Mouse (Mus musculus) c-Kit-negative CD71-positive TER-119-positive erythroid progenitor cells, embryonic 14.5 days (primary cell): ENCODE results near the gene Olfr10.

Experiments used
- DNase-seq: peaks from one replicate; pipeline ENCODE4 v3.0.0-alpha.2; 2013; ENCODE audit warnings: low read depth, low spot score

Olfr10 gene

GRCm38 (mm10) chr11:49322442-49322841 lies 17.9 kb downstream of the Olfr10 start, which contains the start of gene Olfr1391:
Gene Olfr1391, plus strand, starts transcription at chr11:49322742.
- no peak for DNase-seq

GRCm38 (mm10) chr11:49326726-49327125 lies 22.2 kb downstream of the Olfr10 start:
- DNase-seq, result no peak

- DNase-seq, result no peak
Measured at GRCm38 (mm10) chr11:49329686-49330085, 25.1 kb downstream of the Olfr10 start.

- DNase-seq, result no peak
Measured at GRCm38 (mm10) chr11:49334888-49335287, 30.3 kb downstream of the Olfr10 start, which contains the start of gene Olfr1390. Gene Olfr1390, plus strand, starts transcription at chr11:49335188.

GRCm38 (mm10) chr11:49337150-49337832 lies 32.8 kb downstream of the Olfr10 start:
- no peak for DNase-seq
